ENCODE assay signal across 8 mouse cellular contexts in the genomic region with DNA sequence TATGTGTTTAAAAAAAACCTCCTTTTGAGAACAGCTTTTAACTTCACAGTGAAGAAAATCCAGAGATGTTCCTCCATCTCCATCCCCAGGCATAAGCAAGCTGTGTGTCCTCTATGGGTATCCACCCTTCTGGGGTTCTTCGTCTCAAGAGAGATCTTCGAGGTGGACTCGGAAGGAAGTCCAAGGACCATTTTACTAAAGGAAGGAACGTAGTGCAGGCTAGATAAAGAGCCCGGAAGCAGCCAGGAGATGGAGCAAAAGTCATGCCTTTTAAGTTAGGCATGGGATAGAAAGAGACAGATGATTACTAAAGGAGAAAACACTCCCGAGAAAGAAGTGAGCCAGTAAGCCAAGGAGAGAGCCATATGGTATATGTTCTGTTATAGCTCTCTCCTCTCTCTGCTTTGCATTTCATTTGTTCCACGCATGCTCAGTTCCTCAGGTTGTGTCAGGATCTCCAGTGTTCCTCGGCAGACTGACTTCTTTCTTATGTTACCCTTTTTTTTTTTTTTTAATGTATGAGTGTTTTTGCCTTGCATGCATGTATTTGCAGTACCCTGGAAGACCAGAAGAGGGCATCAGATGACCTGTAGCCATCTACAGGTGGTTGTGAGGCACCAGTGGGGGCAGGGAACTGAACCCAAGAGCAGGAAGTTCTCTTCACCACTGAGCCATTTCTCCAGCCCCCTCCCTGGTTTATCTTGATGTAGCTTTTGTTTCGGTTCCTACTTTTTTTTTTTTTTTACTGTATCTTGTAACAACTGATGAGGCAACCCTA. TPM values are rescaled to one million over a fixed set of nuclear protein-coding genes. Genes with fewer than 3 reads are reported as not detected.
DNase-seq lines count a peak whose midpoint lies in the region; ATAC-seq and TF ChIP-seq lines count a peak whose summit lies in the region.

No protein-coding gene starts in this region.

- H3K4me3 ChIP-seq in erythroblast, embryonic 14.5 days (replicated peaks), result peak overlapping the region; percentile 49
- H3K4me3 ChIP-seq in hindbrain, postnatal 0 days (ENCODE audit: low read length), result no peak overlapping the region
- H3K4me3 ChIP-seq in liver, embryonic 15.5 days (replicated peaks), result peak overlapping the region; percentile 23
- no peak overlapping the region for H3K4me3 ChIP-seq in small intestine, adult 2 months (ENCODE audit: low read depth, low read length)
- no peak overlapping the region for H3K4me3 ChIP-seq in midbrain, embryonic 13.5 days (replicated peaks)

- H3K9ac ChIP-seq in hindbrain, postnatal 0 days (replicated peaks; ENCODE audit: low read length), result no peak overlapping the region
- peak overlapping the region; percentile 19; the same call in 1 of the 2 replicates for H3K9ac ChIP-seq in liver, embryonic 15.5 days
- H3K9ac ChIP-seq in midbrain, embryonic 13.5 days (replicated peaks), result no peak overlapping the region

- no peak for TF ChIP-seq POLR2A in small intestine, adult 2 months (IDR thresholded peaks at IDR 0.05; ENCODE audit: low read depth, low read length)

- peak overlapping the region; percentile 60; the same call in 1 of the 2 replicates for H3K27ac ChIP-seq in hindbrain, postnatal 0 days
- peak overlapping the region; percentile 79 for H3K27ac ChIP-seq in liver, embryonic 15.5 days (replicated peaks)
- H3K27ac ChIP-seq in small intestine, adult 2 months (ENCODE audit: insufficient read depth, low read depth, low read length), result peak overlapping the region; percentile 47; the same call in 1 of the 2 replicates
- no peak overlapping the region for H3K27ac ChIP-seq in midbrain, embryonic 13.5 days

- H3K4me1 ChIP-seq in erythroblast, embryonic 14.5 days (ENCODE audit: control insufficient read depth), result peaks cover 30% of the 10 kb centered on the region
- H3K4me1 ChIP-seq in hindbrain, postnatal 0 days (ENCODE audit: insufficient read depth, low read length), result no peaks in the 10 kb centered on the region
- peaks cover 42% of the 10 kb centered on the region for H3K4me1 ChIP-seq in liver, embryonic 15.5 days (replicated peaks)
- H3K4me1 ChIP-seq in small intestine, adult 2 months (ENCODE audit: control insufficient read depth, insufficient read depth, insufficient read length, low read length), result peaks cover 5% of the 10 kb centered on the region; the same call in 1 of the 2 replicates
- H3K4me1 ChIP-seq in midbrain, embryonic 13.5 days (replicated peaks), result no peaks in the 10 kb centered on the region

- 74% methylated on average over 9 of the region's 9 CpGs for WGBS in hindbrain, postnatal 0 days
- 19% methylated on average over 9 of the region's 9 CpGs for WGBS in liver, embryonic 15.5 days (ENCODE audit: insufficient replicate concordance)
- WGBS in small intestine, adult 2 months, result 56% methylated on average over 9 of the region's 9 CpGs
- WGBS in midbrain, embryonic 13.5 days, result 75% methylated on average over 9 of the region's 9 CpGs

- peak; percentile 68 for TF ChIP-seq CTCF in hindbrain, postnatal 0 days (IDR thresholded peaks at IDR 0.05; ENCODE audit: low read depth)
- peak; percentile 66; the same call in 1 of the 2 replicates for TF ChIP-seq CTCF in small intestine, adult 2 months (IDR thresholded peaks at IDR 0.05; ENCODE audit: extremely low read depth, insufficient read length, insufficient replicate concordance, low read depth, low read length)

- no peaks in the 10 kb centered on the region for H3K36me3 ChIP-seq in erythroblast, embryonic 14.5 days (ENCODE audit: control insufficient read depth)
- H3K36me3 ChIP-seq in hindbrain, postnatal 0 days (ENCODE audit: insufficient read depth, low read length), result no peaks in the 10 kb centered on the region
- no peaks in the 10 kb centered on the region for H3K36me3 ChIP-seq in liver, embryonic 15.5 days (replicated peaks)
- no peaks in the 10 kb centered on the region for H3K36me3 ChIP-seq in small intestine, adult 2 months (ENCODE audit: control insufficient read depth, insufficient read depth, low read length)
- H3K36me3 ChIP-seq in midbrain, embryonic 13.5 days, result no peaks in the 10 kb centered on the region

- H3K9me3 ChIP-seq in erythroblast, embryonic 14.5 days (ENCODE audit: control insufficient read depth, low read length), result no peaks in the 10 kb centered on the region
- H3K9me3 ChIP-seq in hindbrain, postnatal 0 days (ENCODE audit: low read length), result no peaks in the 10 kb centered on the region
- no peaks in the 10 kb centered on the region for H3K9me3 ChIP-seq in liver, embryonic 15.5 days (replicated peaks)
- H3K9me3 ChIP-seq in midbrain, embryonic 13.5 days, result no peaks in the 10 kb centered on the region

- no peak overlapping the region for H3K4me2 ChIP-seq in hindbrain, postnatal 0 days (ENCODE audit: low read depth, low read length)
- H3K4me2 ChIP-seq in liver, embryonic 15.5 days, result peak overlapping the region; percentile 64
- no peak overlapping the region for H3K4me2 ChIP-seq in midbrain, embryonic 13.5 days (replicated peaks)

- DNase-seq in ovary, postnatal 14 days (ENCODE audit: low spot score), result peak; percentile 19
- no peak for DNase-seq in ovary, postnatal 10 days (ENCODE audit: low spot score)
- peak; percentile 73 for DNase-seq in hindbrain, postnatal 0 days (ENCODE audit: low spot score)

- H3K27me3 ChIP-seq in erythroblast, embryonic 14.5 days (ENCODE audit: control insufficient read depth), result no peaks in the 10 kb centered on the region
- no peaks in the 10 kb centered on the region for H3K27me3 ChIP-seq in hindbrain, postnatal 0 days (ENCODE audit: insufficient read depth, low read length)
- no peaks in the 10 kb centered on the region for H3K27me3 ChIP-seq in liver, embryonic 15.5 days
- no peaks in the 10 kb centered on the region for H3K27me3 ChIP-seq in small intestine, adult 2 months (ENCODE audit: control insufficient read depth, insufficient read depth, low read length)
- H3K27me3 ChIP-seq in midbrain, embryonic 13.5 days, result no peaks in the 10 kb centered on the region

- peak; percentile 91 for ATAC-seq in activated CD4-positive, CD25-positive, alpha-beta regulatory T cell, adult 4 months
- ATAC-seq in hindbrain, postnatal 0 days, result no peak
- ATAC-seq in liver, embryonic 15.5 days (ENCODE audit: insufficient read depth), result peak; percentile 58
- ATAC-seq in midbrain, embryonic 13.5 days, result no peak

RNA-seq across cellular contexts. Expression of a gene that starts 11.1 kb away (rescaled TPM):
- polyA plus RNA-seq in activated CD4-positive, CD25-positive, alpha-beta regulatory T cell, adult 4 months (2017; shearing (Covaris generic)), result 1 to 10 TPM; 1.3 to 1.4 TPM
- 0.09 and 0.16 TPM in 2 replicates for polyA plus RNA-seq in erythroblast, embryonic 14.5 days (2012)
- 3.5 and 5.2 TPM in 2 replicates for total RNA-seq in hindbrain, postnatal 0 days (2014; rRNA removed)
- 3.0 and 4.2 TPM in 2 replicates for polyA plus RNA-seq in hindbrain, postnatal 0 days (2015; fragmentation: Nextera tagmentation; extraction: Ambion mirVana)
- 0.18 and 0.36 TPM in 2 replicates for polyA plus RNA-seq in liver, embryonic 15.5 days (2015; fragmentation: Nextera tagmentation; extraction: Ambion mirVana)
- polyA plus RNA-seq in small intestine, adult 2 months (2012; rRNA removed), result 0.13 TPM in 1 of 2 replicates, not detected in the other
- 2.3 and 3.0 TPM in 2 replicates for polyA plus RNA-seq in midbrain, embryonic 13.5 days (2015; fragmentation: Nextera tagmentation; extraction: Ambion mirVana)

Comparison
In these comparisons a context has a peak if more than half of its experiments do, and no peak if none do; other contexts are left out.
1. ATAC-seq: peak in activated CD4-positive, CD25-positive, alpha-beta regulatory T cell, adult 4 months (single experiment) and liver, embryonic 15.5 days (single experiment); none in hindbrain, postnatal 0 days (single experiment) and midbrain, embryonic 13.5 days (single experiment).
2. H3K4me3 ChIP-seq: peak in erythroblast, embryonic 14.5 days (single experiment) and liver, embryonic 15.5 days (single experiment); none in hindbrain, postnatal 0 days (single experiment), small intestine, adult 2 months (single experiment) and midbrain, embryonic 13.5 days (single experiment).